Mouse (Mus musculus) frontal cortex, postnatal 14 days (tissue): Measurements from ENCODE around the gene Peli3.
"Not testable (repeated sequence)": the region's sequence is repeated elsewhere in the genome, so short reads cannot be mapped to it uniquely, and the experiment has no call there.

Experiments
- DNase-seq, 2 experiments: peaks; one replicate each; pipeline ENCODE4 v3.0.0; 2022; ENCODE audit warnings: low spot score in 2 of 2

The Peli3 gene

GRCm38 (mm10) chr19:4942551-4943252 is at the start of gene Peli3:
Peli3 (minus strand) TSS chr19:4943127.
- DNase-seq, result peak; percentile 47 to 67

- no peak for DNase-seq
Measured at GRCm38 (mm10) chr19:4992371-4992770, 49.4 kb upstream of the Peli3 start.

DNA sequence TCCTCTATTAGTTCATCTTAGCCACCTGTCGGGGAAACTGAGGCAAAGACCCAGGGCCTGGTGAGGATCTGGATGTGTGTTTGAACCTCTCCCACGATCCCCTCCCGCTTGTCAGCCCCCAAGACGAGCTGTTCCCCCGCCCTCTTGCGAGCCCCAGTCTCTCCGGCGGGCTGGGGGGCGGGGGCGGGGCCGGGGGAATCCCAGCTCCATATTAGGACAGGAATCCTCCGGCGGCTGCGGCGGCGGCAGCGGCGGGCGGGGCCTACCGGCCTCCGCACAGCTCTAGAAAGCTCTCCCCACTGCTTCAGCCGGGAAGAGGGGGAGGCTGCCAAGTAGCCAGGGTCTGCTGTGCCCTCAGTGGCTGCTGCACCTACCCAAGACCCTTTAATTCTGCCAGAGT is 47.8 kb upstream of the Peli3 start:
- peak in 1 of 2 experiments; percentile 48 for DNase-seq

- DNase-seq, result no peak
Measured at GRCm38 (mm10) chr19:4990256-4990625, 47.3 kb upstream of the Peli3 start, which contains the start of gene Npas4. Npas4 (minus strand) TSS chr19:4990316.

GRCm38 (mm10) chr19:4989434-4990255 is 46.7 kb upstream of the Peli3 start:
- peak; percentile 67 to 79 for DNase-seq

DNA sequence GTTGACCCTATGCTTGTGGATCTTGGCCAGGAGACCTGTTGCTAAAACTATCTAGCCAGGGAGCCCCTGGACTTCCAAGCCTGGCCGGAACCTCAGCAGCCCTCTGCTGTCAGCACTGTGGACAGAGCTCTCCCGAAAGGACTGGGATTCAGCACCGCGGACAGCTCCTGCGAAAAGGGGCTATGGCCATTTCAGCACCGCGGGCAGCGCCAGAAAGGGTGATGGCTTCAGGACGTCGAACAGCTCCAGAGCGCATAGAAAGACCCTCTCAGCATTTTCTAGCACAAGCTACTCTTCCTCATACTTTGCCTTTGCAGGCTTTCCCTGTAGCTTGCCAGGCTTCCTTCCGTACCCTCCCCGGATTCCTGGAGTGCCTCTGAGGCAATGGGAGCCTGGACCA is 46.1 kb upstream of the Peli3 start:
- peak in 1 of 2 experiments; percentile 62 for DNase-seq

DNA sequence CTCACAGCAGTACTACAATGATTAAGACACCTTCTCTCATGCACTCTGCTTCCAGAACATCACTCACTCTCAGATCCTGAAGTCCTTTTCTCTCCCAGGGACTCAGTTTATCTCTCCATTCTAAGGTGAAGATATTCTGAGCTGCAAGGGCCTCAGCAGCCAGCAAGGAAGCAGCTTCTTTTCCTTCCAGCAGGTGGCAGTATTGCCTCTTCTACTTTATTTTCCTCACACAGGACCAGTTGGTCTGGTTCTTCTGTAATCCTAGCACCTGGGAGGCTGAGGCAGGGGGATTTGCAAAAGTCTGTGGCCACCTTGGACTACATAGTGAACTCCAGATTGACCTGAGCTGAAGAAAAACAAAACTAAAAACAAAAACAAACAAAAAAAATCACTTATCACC is 38.8 kb upstream of the Peli3 start:
- no peak for DNase-seq

DNA sequence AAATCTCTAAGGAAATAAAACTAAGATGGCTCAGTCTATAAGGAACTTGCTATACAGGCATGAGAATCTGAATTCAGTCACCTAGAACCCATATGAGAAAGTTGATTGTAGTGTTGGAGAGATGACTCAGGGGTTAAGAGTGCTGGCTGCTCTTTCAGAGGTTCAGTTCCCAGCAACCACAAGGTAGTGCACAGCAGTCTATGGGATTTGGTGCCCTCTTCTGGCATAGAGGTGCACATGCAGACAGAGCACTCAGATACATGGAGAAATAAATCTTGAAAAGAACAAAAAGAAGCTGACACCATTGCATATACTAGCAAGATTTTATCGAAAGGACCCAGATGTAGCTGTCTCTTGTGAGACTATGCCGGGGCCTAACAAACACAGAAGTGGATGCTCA is 25.3 kb upstream of the Peli3 start:
- DNase-seq, result no peak

- DNase-seq, result peak; percentile 84
Measured at GRCm38 (mm10) chr19:4961928-4962601, 19.1 kb upstream of the Peli3 start, which contains the start of gene Mrpl11. Mrpl11 (plus strand) TSS chr19:4962147.

- DNase-seq, result not testable (repeated sequence)
Measured at GRCm38 (mm10) chr19:4948641-4949040, 5.7 kb upstream of the Peli3 start.

DNA sequence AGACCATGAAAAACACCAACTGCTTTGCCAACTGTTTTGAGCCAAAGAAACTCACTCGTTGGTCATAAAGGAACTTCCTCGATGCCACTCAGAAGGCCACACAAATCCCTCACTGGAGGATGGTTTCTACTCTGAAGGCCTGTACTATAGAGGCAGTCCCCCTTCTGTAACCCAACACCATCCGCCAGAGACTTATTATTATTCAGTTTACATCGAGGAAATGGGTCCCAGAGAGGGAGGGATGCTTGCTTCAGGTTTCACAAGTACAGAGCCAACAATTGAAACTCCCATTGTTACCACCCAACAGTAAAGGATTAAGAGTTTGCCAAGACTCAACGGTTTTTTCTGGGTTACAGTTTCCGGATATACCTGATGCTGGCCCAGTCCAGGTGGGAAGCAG is 2.6 kb upstream of the Peli3 start:
- DNase-seq, result no peak

DNA sequence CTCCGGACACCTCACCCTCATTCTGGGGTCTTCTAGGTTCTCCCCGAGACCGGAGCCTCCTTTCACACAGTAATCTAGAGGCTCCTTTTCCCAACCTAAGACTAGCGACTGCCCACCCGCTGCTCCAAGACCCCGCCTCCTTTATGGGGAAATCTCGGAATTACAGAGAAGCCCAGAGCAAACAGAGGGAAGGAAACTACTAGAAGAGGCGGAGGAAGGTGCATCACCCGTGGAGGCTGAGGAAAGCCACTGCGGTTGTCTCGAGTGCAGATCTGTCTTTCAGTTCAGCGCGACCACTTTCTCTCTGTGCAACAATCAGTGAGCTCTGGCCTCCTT is 294 bp upstream of the Peli3 start:
- no peak for DNase-seq

DNA sequence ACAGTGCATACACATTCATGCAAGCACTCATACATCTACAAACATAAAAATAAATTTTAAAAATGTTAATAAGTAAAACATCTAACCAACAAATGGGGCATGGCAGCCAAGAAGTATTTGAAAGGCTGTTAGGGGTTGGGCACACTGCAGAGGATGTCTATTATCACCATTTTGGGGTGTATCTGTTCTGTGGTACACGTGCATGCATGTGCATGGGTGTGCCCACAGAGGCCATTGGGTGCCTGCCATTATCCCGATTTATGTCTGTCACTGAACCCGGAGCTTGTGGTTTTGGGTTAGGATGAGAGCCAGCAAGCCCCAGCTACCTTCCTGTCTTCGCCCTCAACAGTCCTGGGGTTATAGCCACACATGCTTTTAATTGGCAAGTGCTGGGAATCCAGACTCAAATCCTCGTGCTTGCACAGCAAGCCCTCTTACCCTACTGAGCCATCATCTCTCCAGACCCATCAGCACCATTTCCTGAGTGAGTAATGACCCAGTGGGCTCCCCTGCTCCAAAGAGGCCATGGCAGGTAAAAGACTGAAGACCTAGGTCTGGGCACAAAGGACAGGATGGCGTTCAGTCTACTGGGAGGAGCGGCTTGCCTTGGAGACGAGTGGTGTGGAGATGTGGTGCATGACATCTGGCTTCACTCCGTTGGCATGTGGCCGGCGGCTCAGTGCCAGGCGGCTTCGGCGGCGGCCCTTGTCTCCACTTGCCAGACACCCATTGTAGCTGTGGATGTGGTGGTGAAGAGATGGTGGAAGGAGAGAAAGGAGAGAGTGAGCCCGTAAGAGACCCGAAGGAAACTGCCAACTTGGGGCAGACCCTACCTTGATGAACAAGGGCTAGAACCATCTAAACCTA is 5.2 kb downstream of the Peli3 start:
- DNase-seq, result no peak

- DNase-seq, result no peak
Measured at GRCm38 (mm10) chr19:4936896-4937295, 6.0 kb downstream of the Peli3 start.

GRCm38 (mm10) chr19:4928781-4929180 is 14.1 kb downstream of the Peli3 start:
- DNase-seq, result no peak

DNA sequence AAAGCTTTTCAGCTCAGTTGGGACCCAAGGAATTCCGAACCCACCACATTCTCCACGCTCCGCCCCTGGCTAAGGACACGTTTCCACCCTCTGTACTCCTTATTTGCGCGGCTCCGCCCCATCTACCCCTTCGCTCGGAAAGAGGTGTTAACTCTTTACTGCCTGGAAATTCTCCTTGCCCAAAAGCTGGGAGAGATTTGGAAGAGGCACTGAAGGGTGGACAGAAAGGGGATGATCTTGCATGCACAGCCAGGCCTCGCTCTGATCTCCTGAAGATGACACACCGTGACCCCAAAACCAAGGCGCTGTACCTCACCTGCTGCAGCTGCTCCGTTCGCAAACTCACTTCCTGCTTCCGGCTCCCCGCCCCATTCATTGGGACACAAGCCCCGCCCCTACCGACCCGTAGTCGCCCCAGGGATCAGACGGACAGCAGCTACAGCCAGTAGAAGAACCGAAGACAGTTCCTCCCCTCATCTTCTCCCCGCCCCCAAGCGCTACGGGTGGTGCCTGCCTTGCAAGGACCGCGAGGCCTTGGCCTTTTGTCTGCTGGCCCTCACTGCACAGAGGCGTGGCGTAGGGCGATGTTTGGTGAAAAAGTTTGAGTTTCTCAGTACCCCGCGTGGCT is 14.9 kb downstream of the Peli3 start, which contains the start of gene Dpp3:
Gene Dpp3 (minus strand): TSS at position 384 of the 628 bp plus-strand sequence.
- peak; percentile 96 to 98 for DNase-seq

DNA sequence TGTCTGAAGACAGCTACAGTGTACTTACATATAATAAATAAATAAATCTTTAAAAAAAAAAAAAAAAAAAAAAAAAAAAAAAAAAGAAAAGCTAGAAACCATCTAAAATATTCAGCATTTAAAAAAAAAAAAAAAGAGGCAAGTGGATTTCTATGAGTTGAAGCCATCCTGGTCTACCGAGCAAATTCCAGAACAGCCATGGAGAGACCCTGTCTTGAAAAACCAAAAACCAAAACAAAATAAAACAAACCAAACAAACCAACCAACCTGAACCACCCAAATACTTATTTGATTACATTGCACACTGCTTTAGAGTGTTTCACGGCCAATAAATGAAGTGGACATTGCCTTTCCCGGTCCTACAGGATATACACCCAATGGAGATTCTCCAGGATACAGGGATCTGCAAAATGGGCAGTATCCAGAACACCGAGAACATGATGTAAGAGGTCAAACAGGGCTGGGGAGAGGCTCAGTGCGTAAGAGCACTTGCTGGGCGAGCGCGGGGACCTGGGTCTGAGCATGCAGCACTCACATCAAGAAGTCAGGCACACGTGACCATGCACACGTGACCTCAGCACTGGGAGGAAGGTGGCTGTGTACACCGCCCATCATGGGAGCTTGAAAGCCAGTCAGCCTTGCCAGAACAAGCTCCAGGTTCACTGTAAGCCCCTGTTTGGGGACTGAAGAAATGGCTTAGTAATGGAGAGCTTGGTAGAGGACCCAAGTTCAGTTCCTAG is 17.6 kb downstream of the Peli3 start:
- no peak for DNase-seq

DNA sequence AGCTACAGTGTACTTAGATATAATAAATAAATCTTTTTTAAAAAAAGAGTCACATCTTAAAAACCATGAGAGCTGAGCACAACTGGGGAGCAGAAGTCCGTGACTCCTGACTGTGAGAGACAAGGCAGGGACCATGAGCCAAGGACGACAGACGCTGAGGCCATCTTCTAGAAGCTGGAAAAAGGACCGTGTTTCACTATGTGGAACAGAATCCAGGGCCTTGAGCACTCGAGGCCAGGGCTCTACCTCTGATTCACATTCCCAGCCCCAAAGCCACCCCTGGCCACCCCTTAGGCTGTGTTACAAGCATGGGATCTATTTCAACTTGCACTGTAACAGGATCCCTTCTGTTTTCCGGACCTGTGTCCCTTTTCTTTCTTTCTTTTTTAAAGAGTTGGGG is 23.3 kb downstream of the Peli3 start:
- no peak for DNase-seq

DNA sequence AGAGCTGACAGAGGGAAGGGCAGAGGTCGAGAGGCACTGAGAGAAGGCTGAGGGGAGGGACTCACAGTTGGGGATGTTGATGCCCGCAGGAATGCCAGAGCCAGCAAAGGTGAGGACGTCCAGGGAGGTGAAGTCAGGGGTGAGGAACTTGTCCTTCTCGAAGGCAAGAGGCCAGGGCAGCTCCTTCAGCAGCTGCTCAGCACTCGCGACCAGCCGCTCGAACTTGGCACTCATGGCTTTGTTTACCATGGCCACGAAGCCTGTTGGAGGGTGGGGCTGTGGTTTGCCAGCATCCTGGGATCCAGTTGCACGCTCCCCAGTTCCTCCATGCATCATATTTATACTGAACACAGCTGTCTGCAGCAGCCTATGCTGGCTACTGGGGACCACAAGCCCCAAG is 26.1 kb downstream of the Peli3 start:
- no peak for DNase-seq

DNA sequence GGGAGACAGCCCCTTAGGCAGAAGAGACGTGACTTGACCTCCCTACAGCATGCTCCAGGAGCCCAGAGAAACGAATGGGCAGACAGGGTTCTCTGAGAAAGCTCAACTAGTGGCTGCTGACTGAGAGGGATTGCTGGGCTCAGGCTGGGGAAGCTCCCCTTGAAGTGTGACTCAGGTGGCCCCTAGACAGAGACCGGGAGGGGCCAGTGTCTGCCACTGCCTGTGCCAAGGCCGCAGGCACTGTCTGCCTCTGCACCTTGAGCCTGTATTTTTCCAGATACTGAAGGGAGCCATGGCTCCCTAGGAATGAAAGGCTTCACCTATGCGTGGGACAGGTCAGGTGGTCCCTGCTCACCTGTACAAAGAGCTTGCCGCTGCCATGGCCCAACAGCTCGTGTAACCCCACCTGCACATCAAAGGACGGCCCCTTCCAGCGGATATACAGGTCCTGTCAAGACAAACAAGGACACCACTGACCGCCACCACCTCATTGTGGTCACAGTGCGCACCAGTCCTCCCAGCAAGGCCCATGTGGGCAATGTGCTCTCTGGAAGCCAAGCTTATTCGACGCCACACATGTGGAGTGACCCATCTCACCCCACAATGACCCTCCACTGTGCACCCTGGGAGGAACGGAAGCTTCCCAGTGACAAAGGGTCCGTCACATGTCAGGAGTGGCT is 26.9 kb downstream of the Peli3 start:
- no peak for DNase-seq
